In genomic region chr7:118718066-118718465, GRCm38 (mm10) we compare ENCODE assay signal across 19 mouse cellular contexts. TPM values are rescaled to one million over a fixed set of nuclear protein-coding genes. Genes with fewer than 3 reads are reported as not detected.
DNase-seq lines count a peak whose midpoint lies in the region; ATAC-seq and TF ChIP-seq lines count a peak whose summit lies in the region.
"Had no signal": no experiment of that assay in that cellular context is flagged by ENCODE, and none has a peak within 500 bp of the region (broad histone marks: within the 10 kb centered on the region; RNA-seq: fewer than 3 reads in every experiment).

No protein-coding gene starts in this region.

- no peak for DNase-seq in left cerebral cortex, adult 2 months (ENCODE audit: extremely low spot score in 1 of 2, low spot score in 2 of 2)
- DNase-seq in left cerebral cortex, postnatal 10 days (ENCODE audit: extremely low spot score in 1 of 2, low spot score in 2 of 2), result no peak
- DNase-seq in lung, postnatal 14 days, result no peak
- DNase-seq: adrenal gland, adult 2 months; adrenal gland, postnatal 10 days; adrenal gland, postnatal 36 days; cerebellum, adult 11 months; cerebellum, adult 18-20 months; cerebellum, adult 8-10 months; cerebellum, adult 9-11 months; cerebellum, postnatal 14 days; cerebellum, postnatal 36 days; forebrain, postnatal 0 days had no signal

- peak overlapping the region; percentile 55; the same call in 1 of the 2 replicates for H3K27ac ChIP-seq in left cerebral cortex, adult 2 months
- peak overlapping the region; percentile 91 for H3K27ac ChIP-seq in cortical plate, adult 2 months (ENCODE audit: insufficient read depth, low read length)
- H3K27ac ChIP-seq: embryonic facial prominence, embryonic 10.5 days; embryonic facial prominence, embryonic 12.5 days; forebrain, embryonic 13.5 days; forebrain, embryonic 15.5 days had no signal

- no peak for ATAC-seq in megakaryocyte-erythroid progenitor cell, adult 5-6 weeks (replicated peaks; ENCODE audit: low FRiP score, low TSS enrichment, poor library complexity, severe bottlenecking)
- ATAC-seq: forebrain, embryonic 13.5 days; forebrain, embryonic 15.5 days; forebrain, postnatal 0 days had no signal

- intact Hi-C loops in left cerebral cortex, adult 2 months (cut with DNase I), result no loop called here
- intact Hi-C loops in left cerebral cortex, postnatal 10 days (cut with DNase I), result no loop called here

- TF ChIP-seq POLR2A in cortical plate, adult 2 months (IDR thresholded peaks at IDR 0.05; ENCODE audit: extremely low read depth, insufficient read depth, low read length), result no peak

- no peak overlapping the region for H3K4me3 ChIP-seq in left cerebral cortex, adult 2 months
- H3K4me3 ChIP-seq in cortical plate, adult 2 months (ENCODE audit: insufficient read depth, low read length), result no peak overlapping the region
- H3K4me3 ChIP-seq: embryonic facial prominence, embryonic 10.5 days; embryonic facial prominence, embryonic 12.5 days; forebrain, embryonic 13.5 days; forebrain, embryonic 15.5 days had no signal

- no peak for TF ChIP-seq CTCF in left cerebral cortex, adult 2 months (IDR thresholded peaks at IDR 0.05)
- TF ChIP-seq CTCF in cortical plate, adult 2 months (IDR thresholded peaks at IDR 0.05; ENCODE audit: extremely low read depth, insufficient read depth, low read length), result no peak

- peaks cover 2% of the 10 kb centered on the region for H3K4me1 ChIP-seq in cortical plate, adult 2 months (ENCODE audit: control insufficient read depth, insufficient read depth, low read length)

RNA-seq across cellular contexts. Expression of gene Ccp110, which starts 5.7 kb away (rescaled TPM):
- 10 to 100 TPM; 47.6 to 47.7 TPM for total RNA-seq in left cerebral cortex, adult 2 months (2021)
- total RNA-seq in left cerebral cortex, postnatal 10 days (2021), result 10 to 100 TPM; 35.4 to 38.7 TPM
- polyA plus RNA-seq in cortical plate, adult 2 months (2012; rRNA removed), result 54.9 and 56.4 TPM in 2 replicates
- 21.4 and 49.6 TPM in 2 replicates for total RNA-seq in megakaryocyte-erythroid progenitor cell, adult 5-6 weeks (2014; fragmentation: Nextera tagmentation)
- total RNA-seq in megakaryocyte-erythroid progenitor cell, adult 5-6 weeks (2017), result 27.0 and 37.0 TPM in 2 replicates

RNA-seq across cellular contexts. Expression of gene Gde1, which starts 12.5 kb away (rescaled TPM):
- 100 to 1,000 TPM; 236 to 239 TPM for total RNA-seq in left cerebral cortex, adult 2 months (2021)
- 100 to 1,000 TPM; 276 to 281 TPM for total RNA-seq in left cerebral cortex, postnatal 10 days (2021)
- polyA plus RNA-seq in cortical plate, adult 2 months (2012; rRNA removed), result 407 and 416 TPM in 2 replicates
- 30.4 and 54.3 TPM in 2 replicates for total RNA-seq in megakaryocyte-erythroid progenitor cell, adult 5-6 weeks (2014; fragmentation: Nextera tagmentation)
- total RNA-seq in megakaryocyte-erythroid progenitor cell, adult 5-6 weeks (2017), result 24.3 and 28.3 TPM in 2 replicates

RNA-seq across cellular contexts. Expression of gene Vps35l, which starts 22.0 kb away (rescaled TPM):
- total RNA-seq in left cerebral cortex, adult 2 months (2021), result 10 to 100 TPM; 51.8 to 55.5 TPM
- total RNA-seq in left cerebral cortex, postnatal 10 days (2021), result 10 to 100 TPM; 69.1 to 79.7 TPM
- polyA plus RNA-seq in cortical plate, adult 2 months (2012; rRNA removed), result 55.8 and 57.4 TPM in 2 replicates
- 43.7 and 46.6 TPM in 2 replicates for total RNA-seq in megakaryocyte-erythroid progenitor cell, adult 5-6 weeks (2014; fragmentation: Nextera tagmentation)
- 38.9 and 52.9 TPM in 2 replicates for total RNA-seq in megakaryocyte-erythroid progenitor cell, adult 5-6 weeks (2017)

Comparison
In these comparisons a context has a peak if more than half of its experiments do, and no peak if none do; other contexts are left out.
1. RNA of gene Gde1, which starts 12.5 kb away (total RNA-seq): 276 to 281 TPM in left cerebral cortex, postnatal 10 days and 236 to 239 TPM in left cerebral cortex, adult 2 months; 24.3 to 54.3 TPM in megakaryocyte-erythroid progenitor cell, adult 5-6 weeks; every median in the first group is over 4 times any median in the second.